Mouse (Mus musculus): ENCODE measurements around the gene Rsph14. TPM values are rescaled to one million over a fixed set of nuclear protein-coding genes. Genes with fewer than 3 reads are reported as not detected.
A peak's percentile ranks its signal among the peaks of the same experiment; 100 is the strongest.

Gene Rsph14
- polyA plus RNA-seq, 1 experiment from 2014 or later: not detected

DNA sequence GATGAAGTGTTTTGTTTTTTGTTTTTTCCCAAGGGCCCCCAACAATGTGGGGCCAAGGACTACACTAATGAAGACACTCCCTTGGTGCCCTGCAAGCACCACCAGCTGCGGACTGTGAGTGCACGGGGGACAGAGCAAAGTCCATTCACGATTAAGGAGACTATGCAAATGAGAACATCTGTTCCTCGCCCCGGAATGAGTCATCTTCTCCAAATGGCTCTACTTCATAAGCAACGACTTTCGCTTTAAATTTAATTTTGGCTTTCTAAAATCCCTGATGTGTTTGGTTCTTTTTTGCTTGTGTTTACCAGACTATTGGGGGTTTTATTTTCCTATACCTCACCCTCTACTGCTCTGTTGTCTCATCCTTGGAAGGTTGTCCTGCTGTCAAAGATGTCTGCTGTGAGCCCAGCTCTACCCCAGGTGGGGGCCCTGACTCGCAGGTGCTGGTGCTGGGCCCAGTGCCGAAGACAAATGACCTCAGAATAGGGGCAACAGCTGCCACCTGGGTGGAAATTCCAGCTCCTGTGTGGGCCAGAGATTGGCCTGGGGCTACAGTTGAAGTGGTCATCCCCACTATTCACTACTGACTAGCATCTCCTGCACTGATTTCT is 79.4 kb downstream of the Rsph14 start:
- WGBS: 43% methylated on average over 9 of the region's 9 CpGs
- no peaks in the 10 kb centered on the region for H3K27me3 ChIP-seq (replicated peaks)
- no peak overlapping the region for H3K27ac ChIP-seq
- no peaks in the 10 kb centered on the region for H3K36me3 ChIP-seq
- no peaks in the 10 kb centered on the region for H3K4me1 ChIP-seq
- H3K9ac ChIP-seq: no peak overlapping the region
- no peak overlapping the region for H3K4me2 ChIP-seq
- no peak for ATAC-seq (ENCODE audit: insufficient read depth, low FRiP score, low read depth)
- H3K4me3 ChIP-seq (replicated peaks): no peak overlapping the region
- H3K9me3 ChIP-seq: no peaks in the 10 kb centered on the region

GRCm38 (mm10) chr10:74940795-74941194 is 91.6 kb downstream of the Rsph14 start:
- WGBS: 93% methylated on average over 1 of the region's 1 CpGs

GRCm38 (mm10) chr10:74939300-74939699 is 93.1 kb downstream of the Rsph14 start:
- Histone ChIP-seq H3K4me1 (no peaks in the 10 kb centered on the region), H3K27me3 (replicated peaks) (no peaks in the 10 kb centered on the region), H3K9ac (no peak overlapping the region), H3K9me3 (no peaks in the 10 kb centered on the region), H3K4me3 (replicated peaks) (no peak overlapping the region), H3K36me3 (no peaks in the 10 kb centered on the region), H3K4me2 (no peak overlapping the region), H3K27ac (no peak overlapping the region)
- ATAC-seq (ENCODE audit: insufficient read depth, low FRiP score, low read depth): no peak
- 50% methylated on average over 3 of the region's 3 CpGs for WGBS

More at GRCm38 (mm10) chr10:74940795-74941194, 91.6 kb downstream of the Rsph14 start:
- Histone ChIP-seq H3K27me3 (replicated peaks) (no peaks in the 10 kb centered on the region), H3K27ac (no peak overlapping the region), H3K4me2 (no peak overlapping the region), H3K9me3 (no peaks in the 10 kb centered on the region), H3K4me1 (no peaks in the 10 kb centered on the region), H3K36me3 (no peaks in the 10 kb centered on the region), H3K4me3 (replicated peaks) (no peak overlapping the region), H3K9ac (no peak overlapping the region)
- no peak for ATAC-seq (ENCODE audit: insufficient read depth, low FRiP score, low read depth)

- no peak for ATAC-seq (ENCODE audit: insufficient read depth, low FRiP score, low read depth)
- no peak overlapping the region for H3K4me3 ChIP-seq (replicated peaks)
Measured at GRCm38 (mm10) chr10:74938410-74938809, 94.0 kb downstream of the Rsph14 start.

DNA sequence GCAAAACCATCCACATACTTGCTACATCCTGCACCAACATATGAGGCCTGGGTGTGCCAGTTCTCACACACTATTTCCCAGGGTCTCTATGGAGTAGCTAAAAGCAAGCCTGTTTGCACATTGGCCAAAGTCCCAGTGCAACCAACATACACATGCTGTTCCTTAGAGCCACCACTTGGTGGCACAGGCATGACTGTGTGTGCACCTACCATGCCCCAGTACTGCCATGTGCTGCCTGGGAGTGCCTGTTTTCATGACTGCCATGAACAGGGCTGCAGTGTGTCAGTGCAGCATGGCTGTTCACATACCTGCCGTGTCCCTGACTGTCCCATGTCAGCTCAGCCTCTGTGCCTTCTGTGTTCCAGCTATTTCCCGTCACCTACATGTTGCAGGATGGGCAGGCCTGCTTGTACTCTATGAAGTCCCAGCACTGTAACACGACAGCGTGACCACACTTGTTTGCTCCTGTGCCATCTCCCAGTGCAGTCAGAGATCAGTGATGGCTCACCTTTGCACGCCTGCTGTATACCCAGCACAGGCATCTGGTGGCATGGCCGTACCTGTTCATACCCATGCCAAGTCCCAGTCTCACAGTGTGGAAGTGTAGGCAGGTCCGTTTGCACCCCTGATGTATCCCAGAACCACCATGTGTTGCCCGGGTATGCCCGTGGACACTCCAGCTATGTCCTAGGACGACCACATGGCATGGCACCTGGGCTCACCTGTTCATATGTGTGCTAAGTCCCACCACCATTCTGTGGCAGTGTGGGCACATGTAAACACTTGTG is 95.2 kb downstream of the Rsph14 start:
- Histone ChIP-seq H3K27me3 (replicated peaks) (no peaks in the 10 kb centered on the region), H3K9ac (no peak overlapping the region), H3K4me2 (no peak overlapping the region), H3K4me1 (no peaks in the 10 kb centered on the region), H3K27ac (no peak overlapping the region), H3K9me3 (no peaks in the 10 kb centered on the region), H3K4me3 (replicated peaks) (no peak overlapping the region), H3K36me3 (no peaks in the 10 kb centered on the region)
- ATAC-seq (ENCODE audit: insufficient read depth, low FRiP score, low read depth): 0 out of 2 replicates have a peak, but pooled peaks have one; percentile 20
- 79% methylated on average over 10 of the region's 10 CpGs for WGBS

More at GRCm38 (mm10) chr10:74938410-74938809, 94.0 kb downstream of the Rsph14 start:
- WGBS: 59% methylated on average over 5 of the region's 5 CpGs
- H3K4me2 ChIP-seq: no peak overlapping the region
- H3K27ac ChIP-seq: no peak overlapping the region
- H3K36me3 ChIP-seq: no peaks in the 10 kb centered on the region
- H3K27me3 ChIP-seq (replicated peaks): no peaks in the 10 kb centered on the region
- H3K4me1 ChIP-seq: no peaks in the 10 kb centered on the region
- H3K9me3 ChIP-seq: no peaks in the 10 kb centered on the region
- no peak overlapping the region for H3K9ac ChIP-seq

- H3K4me2 ChIP-seq: no peak overlapping the region
Measured at GRCm38 (mm10) chr10:74935016-74935415, 97.4 kb downstream of the Rsph14 start.

DNA sequence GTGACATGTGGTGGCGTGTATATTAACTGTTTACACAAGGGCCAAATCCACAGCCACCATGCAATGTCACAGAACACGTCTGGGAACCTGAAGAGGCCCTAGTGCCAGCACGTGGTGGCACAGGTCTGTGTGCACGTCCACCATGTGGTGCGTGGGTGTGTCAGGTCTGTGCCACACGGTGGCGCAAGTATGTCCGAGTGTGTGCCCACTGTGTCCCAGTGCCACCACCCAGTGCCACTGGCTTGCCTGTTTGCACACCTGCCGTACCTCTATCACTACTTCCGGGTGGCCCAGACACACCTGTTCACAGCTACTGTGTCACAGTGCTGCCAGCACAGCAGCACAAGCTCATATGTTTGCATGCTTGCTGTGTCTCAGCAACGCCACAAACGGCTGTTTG is 97.9 kb downstream of the Rsph14 start:
- no peak overlapping the region for H3K27ac ChIP-seq
- H3K4me2 ChIP-seq: no peak overlapping the region
- H3K4me1 ChIP-seq: no peaks in the 10 kb centered on the region
- 76% methylated on average over 12 of the region's 12 CpGs for WGBS
- H3K27me3 ChIP-seq (replicated peaks): no peaks in the 10 kb centered on the region
- no peaks in the 10 kb centered on the region for H3K9me3 ChIP-seq
- H3K9ac ChIP-seq: no peak overlapping the region
- H3K4me3 ChIP-seq (replicated peaks): no peak overlapping the region
- H3K36me3 ChIP-seq: no peaks in the 10 kb centered on the region
- no peak for ATAC-seq (ENCODE audit: insufficient read depth, low FRiP score, low read depth)

More at GRCm38 (mm10) chr10:74935016-74935415, 97.4 kb downstream of the Rsph14 start:
- WGBS: 25% methylated on average over 6 of the region's 6 CpGs
- H3K9me3 ChIP-seq: no peaks in the 10 kb centered on the region
- no peaks in the 10 kb centered on the region for H3K27me3 ChIP-seq (replicated peaks)
- no peak overlapping the region for H3K4me3 ChIP-seq (replicated peaks)
- H3K36me3 ChIP-seq: no peaks in the 10 kb centered on the region
- no peaks in the 10 kb centered on the region for H3K4me1 ChIP-seq
- no peak overlapping the region for H3K27ac ChIP-seq
- no peak overlapping the region for H3K9ac ChIP-seq
- ATAC-seq (ENCODE audit: insufficient read depth, low FRiP score, low read depth): no peak; the same call in 1 of the 2 replicates

- no peak overlapping the region for H3K4me3 ChIP-seq (replicated peaks)
- H3K9ac ChIP-seq: no peak overlapping the region
- H3K4me1 ChIP-seq: no peaks in the 10 kb centered on the region
- H3K36me3 ChIP-seq: no peaks in the 10 kb centered on the region
- no peak overlapping the region for H3K27ac ChIP-seq
- H3K4me2 ChIP-seq: no peak overlapping the region
- 84% methylated on average over 19 of the region's 19 CpGs for WGBS
- H3K9me3 ChIP-seq: no peaks in the 10 kb centered on the region
- ATAC-seq (ENCODE audit: insufficient read depth, low FRiP score, low read depth): no peak
- H3K27me3 ChIP-seq (replicated peaks): no peaks in the 10 kb centered on the region
Measured at GRCm38 (mm10) chr10:74933548-74934190, 98.7 kb downstream of the Rsph14 start.

GRCm38 (mm10) chr10:74932487-74932886 is 99.9 kb downstream of the Rsph14 start:
- Histone ChIP-seq H3K4me1 (no peaks in the 10 kb centered on the region), H3K27ac (no peak overlapping the region), H3K27me3 (replicated peaks) (no peaks in the 10 kb centered on the region), H3K4me2 (no peak overlapping the region), H3K4me3 (replicated peaks) (no peak overlapping the region), H3K9ac (no peak overlapping the region), H3K36me3 (no peaks in the 10 kb centered on the region), H3K9me3 (no peaks in the 10 kb centered on the region)
- ATAC-seq (ENCODE audit: insufficient read depth, low FRiP score, low read depth): no peak
- 76% methylated on average over 6 of the region's 6 CpGs for WGBS

- H3K36me3 ChIP-seq: no peaks in the 10 kb centered on the region
- no peak overlapping the region for H3K27ac ChIP-seq
- H3K27me3 ChIP-seq (replicated peaks): no peaks in the 10 kb centered on the region
- H3K9ac ChIP-seq: no peak overlapping the region
- no peaks in the 10 kb centered on the region for H3K4me1 ChIP-seq
- H3K4me3 ChIP-seq (replicated peaks): no peak overlapping the region
- WGBS: 72% methylated on average over 6 of the region's 6 CpGs
- H3K9me3 ChIP-seq: no peaks in the 10 kb centered on the region
- no peak for ATAC-seq (ENCODE audit: insufficient read depth, low FRiP score, low read depth)
- H3K4me2 ChIP-seq: no peak overlapping the region
Measured at GRCm38 (mm10) chr10:74931631-74932030, 100.8 kb downstream of the Rsph14 start.

DNA sequence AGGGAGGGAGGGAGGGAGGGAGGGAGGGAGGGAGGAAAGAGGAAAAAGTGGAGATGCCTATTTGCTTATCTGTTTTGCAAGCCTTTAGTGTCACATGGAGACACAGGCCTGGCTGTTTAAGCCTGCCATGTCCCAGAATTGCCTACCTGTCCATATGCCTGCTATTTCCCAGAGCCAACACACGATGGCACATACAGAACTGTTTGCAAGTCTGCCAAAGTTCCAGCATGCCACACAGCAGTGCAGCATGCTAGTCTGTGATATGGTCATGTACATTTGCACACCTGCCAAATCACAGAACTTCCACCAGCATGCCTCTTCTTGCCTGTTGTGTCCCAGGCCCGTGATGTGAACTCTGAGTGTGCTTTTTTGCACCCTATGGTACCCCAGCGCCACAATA is 101.8 kb downstream of the Rsph14 start:
- WGBS: 67% methylated on average over 3 of the region's 3 CpGs
- no peak overlapping the region for H3K4me2 ChIP-seq
- no peaks in the 10 kb centered on the region for H3K36me3 ChIP-seq
- H3K9ac ChIP-seq: no peak overlapping the region
- H3K9me3 ChIP-seq: no peaks in the 10 kb centered on the region
- no peaks in the 10 kb centered on the region for H3K4me1 ChIP-seq
- H3K27me3 ChIP-seq (replicated peaks): no peaks in the 10 kb centered on the region
- ATAC-seq (ENCODE audit: insufficient read depth, low FRiP score, low read depth): no peak
- no peak overlapping the region for H3K27ac ChIP-seq
- H3K4me3 ChIP-seq (replicated peaks): no peak overlapping the region

DNA sequence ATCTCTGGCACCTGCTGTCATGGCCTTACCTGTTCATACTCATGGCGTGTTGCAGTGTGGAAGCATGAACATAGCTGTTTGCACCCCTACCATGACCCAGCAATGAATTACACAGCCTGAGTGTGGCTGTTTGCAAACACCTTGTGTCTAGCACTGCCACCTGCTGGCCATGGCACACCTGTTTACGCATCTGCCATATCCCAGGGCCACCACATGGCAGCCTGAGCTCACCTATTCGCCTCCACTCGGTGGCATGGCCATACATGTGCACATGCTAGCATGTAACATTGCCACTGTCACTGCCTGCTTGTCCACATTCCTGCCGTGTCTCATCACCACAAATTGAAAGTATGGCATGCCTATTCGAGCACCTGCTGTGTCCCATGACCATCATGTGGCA is 102.8 kb downstream of the Rsph14 start:
- no peak overlapping the region for H3K9ac ChIP-seq
- no peaks in the 10 kb centered on the region for H3K27me3 ChIP-seq (replicated peaks)
- no peaks in the 10 kb centered on the region for H3K36me3 ChIP-seq
- 68% methylated on average over 6 of the region's 6 CpGs for WGBS
- ATAC-seq (ENCODE audit: insufficient read depth, low FRiP score, low read depth): 0 out of 2 replicates have a peak, but pooled peaks have one; percentile 23
- H3K4me1 ChIP-seq: no peaks in the 10 kb centered on the region
- no peak overlapping the region for H3K27ac ChIP-seq
- no peak overlapping the region for H3K4me3 ChIP-seq (replicated peaks)
- H3K9me3 ChIP-seq: no peaks in the 10 kb centered on the region
- no peak overlapping the region for H3K4me2 ChIP-seq
